Mouse (Mus musculus): ENCODE measurements around the gene Apoh. TPM values are rescaled to one million over a fixed set of nuclear protein-coding genes. Genes with fewer than 3 reads are reported as not detected.
A peak's percentile ranks its signal among the peaks of the same experiment; 100 is the strongest.

The Apoh gene
- polyA plus RNA-seq, 1 experiment from 2014 or later: 36.7 TPM

DNA sequence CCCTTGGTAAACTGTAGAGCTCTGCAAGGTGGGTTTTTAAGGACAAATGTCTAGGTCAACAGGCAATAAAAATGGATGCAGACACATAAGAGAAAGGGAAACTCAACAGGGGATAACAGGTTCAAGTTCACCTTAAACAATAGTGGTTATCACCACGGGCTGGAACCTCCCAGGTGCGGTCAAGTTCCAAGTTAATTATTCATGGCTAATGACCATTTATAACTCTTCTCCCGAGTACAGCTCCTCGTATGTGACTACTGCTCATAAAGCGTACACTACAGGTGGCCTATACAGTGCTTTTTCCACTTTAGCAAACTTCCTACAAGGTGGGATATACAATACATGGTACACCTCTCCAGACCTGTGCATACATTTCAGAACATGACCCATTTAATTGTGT is 33.4 kb upstream of the Apoh start:
- Histone ChIP-seq H3K9me3 (replicated peaks) (no peaks in the 10 kb centered on the region), H3K9ac (no peak overlapping the region), H3K4me2 (no peak overlapping the region), H3K27me3 (replicated peaks) (no peaks in the 10 kb centered on the region), H3K4me1 (peaks cover 33% of the 10 kb centered on the region), H3K27ac (no peak overlapping the region), H3K36me3 (no peaks in the 10 kb centered on the region), H3K4me3 (no peak overlapping the region)
- 78% methylated on average over 5 of the region's 5 CpGs for WGBS (ENCODE audit: insufficient replicate concordance)
- no peak for ATAC-seq

DNA sequence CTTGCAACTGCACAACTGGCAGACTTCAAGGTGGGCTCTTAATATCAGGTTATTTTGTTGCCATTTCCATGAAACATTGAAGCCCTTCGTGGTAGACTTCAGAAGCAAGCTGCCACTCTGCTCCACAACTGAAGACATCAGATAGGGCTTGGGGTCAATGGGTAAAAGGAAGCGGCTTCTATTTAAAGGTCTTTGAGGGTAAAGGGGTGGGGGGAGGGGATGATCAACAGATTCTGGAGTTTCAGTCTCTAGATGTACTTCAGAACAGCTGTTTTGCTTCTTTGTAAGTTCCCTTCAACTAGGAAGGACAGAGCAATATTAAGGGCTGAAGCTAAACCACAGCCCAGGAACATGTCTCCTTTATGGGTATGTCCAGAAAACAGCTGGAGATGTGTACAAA is 31.2 kb upstream of the Apoh start:
- no peak for ATAC-seq
- Histone ChIP-seq H3K27me3 (replicated peaks) (no peaks in the 10 kb centered on the region), H3K9me3 (replicated peaks) (no peaks in the 10 kb centered on the region), H3K9ac (no peak overlapping the region), H3K27ac (no peak overlapping the region), H3K36me3 (no peaks in the 10 kb centered on the region), H3K4me3 (no peak overlapping the region), H3K4me1 (peaks cover 33% of the 10 kb centered on the region), H3K4me2 (no peak overlapping the region)
- 12% methylated on average over 2 of the region's 2 CpGs for WGBS (ENCODE audit: insufficient replicate concordance)

DNA sequence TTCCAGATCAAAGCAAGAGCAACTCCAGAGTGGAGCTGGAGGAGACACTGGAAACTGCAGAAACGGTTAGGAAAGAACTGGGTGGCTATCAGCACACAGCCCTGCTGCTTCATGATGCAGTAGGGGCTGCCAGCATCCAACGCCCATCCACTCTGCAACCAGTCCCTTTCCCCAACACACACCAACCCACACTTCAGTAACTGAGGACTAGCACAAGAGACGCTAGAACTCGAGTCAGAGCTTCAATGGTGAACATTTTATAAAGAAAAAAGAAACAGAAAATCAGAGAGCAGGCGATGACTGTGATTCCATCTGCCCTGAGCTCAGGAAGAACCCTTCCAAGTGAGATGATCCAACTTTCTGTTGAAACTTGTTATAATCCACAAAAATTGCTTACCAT is 30.6 kb upstream of the Apoh start:
- no peak overlapping the region for H3K4me2 ChIP-seq
- WGBS (ENCODE audit: insufficient replicate concordance): 43% methylated on average over 5 of the region's 5 CpGs
- no peak for ATAC-seq
- peaks cover 28% of the 10 kb centered on the region for H3K4me1 ChIP-seq
- no peak overlapping the region for H3K9ac ChIP-seq
- H3K9me3 ChIP-seq (replicated peaks): no peaks in the 10 kb centered on the region
- no peaks in the 10 kb centered on the region for H3K27me3 ChIP-seq (replicated peaks)
- no peak overlapping the region for H3K4me3 ChIP-seq
- H3K36me3 ChIP-seq: no peaks in the 10 kb centered on the region
- no peak overlapping the region for H3K27ac ChIP-seq

DNA sequence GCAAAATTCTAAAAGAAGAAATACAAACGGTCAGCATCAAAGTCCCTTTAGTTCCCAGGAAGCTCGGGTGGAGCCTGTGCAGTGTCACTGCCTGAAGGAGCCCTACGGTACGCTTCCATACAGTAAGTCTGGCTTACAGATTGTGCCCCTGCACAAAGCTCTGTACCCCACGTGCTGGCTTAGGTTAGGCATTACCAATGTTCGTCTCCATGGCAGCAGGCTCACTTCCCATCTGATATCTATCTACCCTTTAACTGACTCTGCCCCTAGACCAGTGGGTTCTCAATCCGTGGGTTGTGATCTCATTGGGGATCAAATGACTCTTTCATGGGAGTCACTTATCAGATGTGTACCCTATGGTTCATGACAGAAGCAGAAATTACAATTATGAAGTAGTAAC is 27.4 kb upstream of the Apoh start:
- Histone ChIP-seq H3K9me3 (replicated peaks) (no peaks in the 10 kb centered on the region), H3K4me2 (no peak overlapping the region), H3K36me3 (no peaks in the 10 kb centered on the region), H3K27me3 (replicated peaks) (no peaks in the 10 kb centered on the region), H3K27ac (no peak overlapping the region), H3K4me1 (peaks cover 57% of the 10 kb centered on the region), H3K9ac (no peak overlapping the region), H3K4me3 (no peak overlapping the region)
- no peak for ATAC-seq
- WGBS (ENCODE audit: insufficient replicate concordance): 55% methylated on average over 7 of the region's 7 CpGs

DNA sequence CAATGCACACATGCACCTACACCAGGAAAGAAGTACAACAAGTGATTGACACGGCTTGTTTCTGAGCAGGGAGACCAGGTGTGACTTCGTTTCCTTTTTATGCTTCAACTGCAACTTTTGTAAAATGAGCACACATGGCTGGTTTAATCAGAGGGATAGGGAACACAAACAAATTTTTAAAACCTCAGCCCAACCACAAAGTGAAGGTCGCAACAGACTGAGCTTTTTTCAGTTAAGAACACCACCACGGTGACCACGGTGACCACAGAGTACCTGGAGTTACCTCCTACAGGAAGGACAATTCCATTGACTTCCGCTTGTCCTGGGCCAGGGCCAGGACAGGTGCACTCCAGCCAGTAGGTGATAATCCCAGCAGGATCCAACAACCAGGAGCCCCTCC is 25.3 kb upstream of the Apoh start:
- H3K27me3 ChIP-seq (replicated peaks): no peaks in the 10 kb centered on the region
- no peak for ATAC-seq
- no peaks in the 10 kb centered on the region for H3K9me3 ChIP-seq (replicated peaks)
- no peak overlapping the region for H3K27ac ChIP-seq
- 55% methylated on average over 6 of the region's 6 CpGs for WGBS (ENCODE audit: insufficient replicate concordance)
- H3K4me1 ChIP-seq: peaks cover 49% of the 10 kb centered on the region
- H3K4me2 ChIP-seq: no peak overlapping the region
- H3K9ac ChIP-seq: no peak overlapping the region
- no peak overlapping the region for H3K4me3 ChIP-seq
- H3K36me3 ChIP-seq: no peaks in the 10 kb centered on the region

DNA sequence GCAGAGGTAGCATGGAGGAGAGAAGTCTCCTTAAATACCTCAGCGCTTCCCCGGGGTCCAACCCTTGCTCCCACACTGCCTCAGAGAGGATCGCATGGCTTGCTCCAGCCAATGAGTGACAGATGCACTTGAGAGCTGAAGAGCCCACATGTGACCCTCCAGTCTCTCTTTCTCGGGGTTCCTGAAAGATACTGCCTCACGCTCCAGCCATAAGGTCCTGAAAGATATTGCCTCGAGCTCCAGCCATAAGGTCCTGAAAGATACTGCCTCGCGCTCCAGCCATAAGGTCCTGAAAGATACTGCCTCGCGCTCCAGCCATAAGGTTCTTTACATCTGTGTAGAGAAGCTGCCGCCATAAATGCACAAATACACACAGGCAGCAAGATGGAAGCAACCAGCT is 24.0 kb upstream of the Apoh start:
- H3K36me3 ChIP-seq: no peaks in the 10 kb centered on the region
- no peaks in the 10 kb centered on the region for H3K9me3 ChIP-seq (replicated peaks)
- ATAC-seq: peak; percentile 90
- H3K4me3 ChIP-seq: no peak overlapping the region
- peak overlapping the region; percentile 65 for H3K27ac ChIP-seq
- H3K9ac ChIP-seq: no peak overlapping the region
- H3K4me2 ChIP-seq: peak overlapping the region; percentile 39
- H3K27me3 ChIP-seq (replicated peaks): no peaks in the 10 kb centered on the region
- 42% methylated on average over 11 of the region's 11 CpGs for WGBS (ENCODE audit: insufficient replicate concordance)
- peaks cover 41% of the 10 kb centered on the region for H3K4me1 ChIP-seq

DNA sequence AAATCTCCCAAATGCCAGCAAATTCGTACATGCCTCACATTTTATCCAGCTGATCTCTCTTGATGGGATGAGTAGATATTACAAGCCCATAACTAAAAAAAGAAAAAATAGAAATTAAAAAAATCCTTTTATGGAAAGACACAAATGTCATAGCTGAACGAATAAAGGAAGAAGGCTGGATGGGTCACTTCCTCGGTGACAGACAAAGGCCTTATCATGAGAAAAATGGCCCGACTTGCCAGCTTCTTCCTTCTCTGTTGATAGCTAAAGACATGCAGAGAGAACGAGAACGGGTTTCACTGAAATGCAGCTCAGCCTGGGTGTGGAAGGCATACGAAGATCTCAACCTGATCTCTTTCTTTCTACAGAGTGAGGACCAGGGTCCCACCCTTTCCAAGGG is 22.6 kb upstream of the Apoh start:
- no peaks in the 10 kb centered on the region for H3K27me3 ChIP-seq (replicated peaks)
- no peak for ATAC-seq
- no peak overlapping the region for H3K4me3 ChIP-seq
- H3K27ac ChIP-seq: no peak overlapping the region
- WGBS (ENCODE audit: insufficient replicate concordance): 23% methylated on average over 7 of the region's 7 CpGs
- no peak overlapping the region for H3K4me2 ChIP-seq
- no peak overlapping the region for H3K9ac ChIP-seq
- no peaks in the 10 kb centered on the region for H3K36me3 ChIP-seq
- H3K9me3 ChIP-seq (replicated peaks): no peaks in the 10 kb centered on the region
- H3K4me1 ChIP-seq: peaks cover 36% of the 10 kb centered on the region

DNA sequence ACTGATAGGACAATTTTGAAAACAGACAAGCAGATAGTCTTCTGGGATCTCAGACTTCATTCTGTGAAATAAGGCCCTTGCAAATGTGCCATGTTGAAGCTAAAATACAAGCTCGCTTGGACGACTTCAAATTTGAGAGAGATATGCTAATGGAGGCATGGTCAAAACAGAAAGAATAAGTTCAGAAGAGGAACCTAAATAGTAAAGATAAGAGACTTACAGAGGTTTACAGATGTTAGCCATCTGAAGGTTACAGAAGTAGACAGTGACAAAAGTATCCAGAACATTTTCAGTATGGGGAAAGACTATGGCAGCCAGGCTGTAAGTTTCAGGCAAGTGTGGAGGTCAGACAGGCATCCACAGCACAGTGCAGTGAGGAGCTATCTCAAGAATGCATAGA is 21.0 kb upstream of the Apoh start:
- WGBS (ENCODE audit: insufficient replicate concordance): 51% methylated on average over 2 of the region's 2 CpGs
- H3K9me3 ChIP-seq (replicated peaks): no peaks in the 10 kb centered on the region
- no peak overlapping the region for H3K27ac ChIP-seq
- H3K4me2 ChIP-seq: no peak overlapping the region
- H3K36me3 ChIP-seq: no peaks in the 10 kb centered on the region
- no peak for ATAC-seq
- peaks cover 36% of the 10 kb centered on the region for H3K4me1 ChIP-seq
- no peak overlapping the region for H3K9ac ChIP-seq
- H3K27me3 ChIP-seq (replicated peaks): no peaks in the 10 kb centered on the region
- H3K4me3 ChIP-seq: no peak overlapping the region

DNA sequence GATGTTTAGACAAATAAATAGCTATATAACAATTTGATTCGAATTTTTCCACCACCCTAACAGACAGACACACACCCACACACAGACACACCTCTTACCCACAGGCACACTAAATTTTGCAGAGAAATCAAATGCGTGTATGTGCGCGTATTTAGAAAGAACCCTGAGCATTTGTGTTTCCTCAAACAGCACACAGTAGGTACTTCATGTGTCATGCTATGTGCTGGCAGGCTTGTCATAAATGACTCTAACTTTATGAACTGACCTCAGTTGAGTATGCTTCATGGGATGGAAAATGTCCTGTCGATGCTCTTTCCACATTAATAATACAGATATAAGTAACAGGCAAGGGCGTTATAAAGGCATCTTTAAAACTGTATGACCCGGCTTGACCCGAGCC is 17.2 kb upstream of the Apoh start:
- no peaks in the 10 kb centered on the region for H3K9me3 ChIP-seq (replicated peaks)
- H3K4me3 ChIP-seq: no peak overlapping the region
- no peak overlapping the region for H3K9ac ChIP-seq
- 80% methylated on average over 8 of the region's 8 CpGs for whole genome bisulfite sequencing (ENCODE audit: insufficient replicate concordance)
- peaks cover 3% of the 10 kb centered on the region; the same call in 1 of the 2 replicates for H3K4me1 ChIP-seq
- H3K36me3 ChIP-seq: no peaks in the 10 kb centered on the region
- H3K4me2 ChIP-seq: no peak overlapping the region
- no peaks in the 10 kb centered on the region for H3K27me3 ChIP-seq (replicated peaks)
- no peak overlapping the region for H3K27ac ChIP-seq
- no peak for ATAC-seq

DNA sequence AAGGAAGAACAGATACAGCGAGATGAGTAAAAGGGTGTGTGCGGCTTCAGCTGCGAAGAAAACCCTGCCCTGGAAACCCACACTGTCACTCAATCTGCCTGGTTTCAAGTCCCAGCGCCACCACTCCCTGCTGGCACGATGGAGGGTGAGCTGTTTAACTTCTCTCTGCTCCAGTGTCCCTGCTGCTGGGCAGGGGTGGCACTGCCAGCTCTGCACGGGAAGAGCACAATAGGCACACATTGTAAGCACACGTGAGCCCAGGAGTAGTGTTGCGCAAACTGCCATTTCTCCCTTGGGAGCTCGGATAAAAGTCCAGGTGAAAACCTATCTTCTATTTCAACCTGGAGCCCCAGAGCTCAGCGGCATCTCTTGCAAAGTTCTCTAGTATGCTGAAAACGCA is 12.3 kb upstream of the Apoh start:
- no peak overlapping the region for H3K4me3 ChIP-seq
- no peaks in the 10 kb centered on the region for H3K4me1 ChIP-seq
- no peak for ATAC-seq
- H3K9me3 ChIP-seq (replicated peaks): no peaks in the 10 kb centered on the region
- H3K27me3 ChIP-seq (replicated peaks): no peaks in the 10 kb centered on the region
- H3K4me2 ChIP-seq: no peak overlapping the region
- no peak overlapping the region for H3K9ac ChIP-seq
- H3K36me3 ChIP-seq: no peaks in the 10 kb centered on the region
- H3K27ac ChIP-seq: no peak overlapping the region
- WGBS (ENCODE audit: insufficient replicate concordance): 73% methylated on average over 11 of the region's 11 CpGs

DNA sequence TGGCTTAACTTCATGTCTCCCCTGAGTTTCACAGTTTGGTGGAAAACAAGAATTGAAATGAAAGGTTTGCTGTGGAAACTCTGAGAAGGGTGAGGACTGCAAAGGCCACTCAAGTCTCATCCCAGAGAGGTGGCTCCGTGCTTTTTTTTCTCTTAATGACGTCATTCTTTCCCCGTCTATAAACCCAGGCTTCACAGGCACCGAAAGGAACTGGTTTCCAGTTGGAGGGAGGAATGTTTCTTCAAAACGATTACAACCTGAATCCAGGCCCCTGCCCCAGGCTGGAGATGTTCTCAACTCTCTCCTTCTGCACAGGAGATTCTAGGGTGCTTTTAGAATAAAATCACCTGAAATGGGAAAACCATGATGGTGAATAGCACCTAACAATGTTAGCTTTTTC is 10.1 kb upstream of the Apoh start:
- no peaks in the 10 kb centered on the region for H3K4me1 ChIP-seq
- H3K4me2 ChIP-seq: no peak overlapping the region
- no peak overlapping the region for H3K4me3 ChIP-seq
- no peak overlapping the region for H3K9ac ChIP-seq
- no peaks in the 10 kb centered on the region for H3K36me3 ChIP-seq
- ATAC-seq: no peak
- no peak overlapping the region for H3K27ac ChIP-seq
- no peaks in the 10 kb centered on the region for H3K9me3 ChIP-seq (replicated peaks)
- WGBS (ENCODE audit: insufficient replicate concordance): 67% methylated on average over 5 of the region's 5 CpGs
- no peaks in the 10 kb centered on the region for H3K27me3 ChIP-seq (replicated peaks)

DNA sequence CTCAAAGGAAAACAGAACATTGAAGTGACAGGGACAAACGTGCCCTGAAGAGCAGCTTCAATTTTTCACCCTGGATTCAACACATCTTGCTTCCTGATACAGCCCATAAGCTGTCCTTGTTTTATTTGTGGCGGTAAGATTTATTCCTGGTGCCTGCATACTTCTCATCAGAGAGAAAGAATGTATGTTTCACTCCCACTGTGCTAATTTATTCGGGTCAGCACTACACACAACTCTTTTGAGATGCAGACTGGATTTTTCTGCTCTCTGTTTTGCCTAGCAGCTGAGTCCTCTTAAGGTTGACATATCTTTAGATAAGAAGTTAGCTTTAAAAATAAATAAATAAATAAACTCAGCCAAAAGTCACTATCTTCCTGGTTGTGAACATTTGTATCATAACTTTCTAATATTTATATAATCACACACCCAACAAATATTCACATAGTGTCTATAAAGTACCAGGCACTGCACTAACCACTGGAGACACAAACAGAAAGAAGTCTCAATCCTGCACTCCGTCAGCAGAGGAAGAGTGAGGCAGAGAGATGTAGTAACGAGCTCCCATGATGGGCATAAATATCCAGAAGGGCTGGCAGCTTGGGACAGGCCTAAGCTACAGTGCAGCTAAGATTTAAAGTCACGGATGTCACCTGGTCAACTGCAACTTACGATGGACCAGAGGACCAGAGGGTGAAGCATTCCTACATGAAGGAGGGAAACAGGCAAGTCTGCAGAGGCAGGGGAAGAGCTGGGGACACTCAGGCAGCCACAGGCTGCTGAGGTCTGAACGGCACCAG is 9.4 kb upstream of the Apoh start:
- WGBS (ENCODE audit: insufficient replicate concordance): 64% methylated on average over 8 of the region's 8 CpGs
- Histone ChIP-seq H3K27ac (no peak overlapping the region), H3K9me3 (replicated peaks) (no peaks in the 10 kb centered on the region), H3K4me1 (no peaks in the 10 kb centered on the region), H3K36me3 (no peaks in the 10 kb centered on the region), H3K4me2 (no peak overlapping the region), H3K9ac (no peak overlapping the region), H3K27me3 (replicated peaks) (no peaks in the 10 kb centered on the region), H3K4me3 (no peak overlapping the region)
- ATAC-seq: no peak

DNA sequence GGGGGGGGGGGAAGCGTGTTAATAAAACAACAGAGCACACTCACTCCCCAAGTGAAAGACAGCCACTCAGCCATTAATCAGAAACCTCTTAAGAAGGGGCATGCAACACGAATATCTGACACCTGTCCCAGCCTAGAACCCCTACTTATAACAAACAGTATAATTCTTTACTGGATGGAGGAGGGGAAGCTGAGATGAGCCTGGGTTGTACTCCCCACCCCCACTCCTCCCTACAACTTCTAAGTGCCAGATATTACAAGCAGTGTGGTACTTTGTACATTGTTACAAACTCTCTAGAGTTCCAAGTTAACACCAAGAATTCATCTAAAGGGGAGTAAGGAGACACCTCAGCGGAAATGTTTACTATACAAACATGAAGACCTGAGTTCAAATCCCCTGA is 8.5 kb upstream of the Apoh start:
- Histone ChIP-seq H3K27ac (no peak overlapping the region), H3K27me3 (replicated peaks) (no peaks in the 10 kb centered on the region), H3K4me2 (no peak overlapping the region), H3K36me3 (no peaks in the 10 kb centered on the region), H3K9me3 (replicated peaks) (no peaks in the 10 kb centered on the region), H3K9ac (no peak overlapping the region), H3K4me1 (no peaks in the 10 kb centered on the region), H3K4me3 (no peak overlapping the region)
- WGBS (ENCODE audit: insufficient replicate concordance): 48% methylated on average over 3 of the region's 3 CpGs
- no peak for ATAC-seq

Data from liver, embryonic 12.5 days (tissue).